Mouse (Mus musculus) adrenal gland, postnatal 10 days (tissue): Measurements from ENCODE around the gene Phxr2. TPM values are rescaled to one million over a fixed set of nuclear protein-coding genes. Genes with fewer than 3 reads are reported as not detected.

Experiments
- DNase-seq: peaks from one replicate; pipeline ENCODE4 v3.0.0; 2021; ENCODE audit warnings: mixed read lengths
- total RNA-seq, 2 experiments: library from RNA; stranded (reverse); gene quantifications; 2 replicates each; pipeline ENCODE4 v1.2.3; 2021

Phxr2 gene
- total RNA-seq, 2 experiments from 2014 or later = not detected

GRCm38 (mm10) chr10:99093364-99093763 is 32.8 kb downstream of the Phxr2 start:
- DNase-seq = no peak

DNA sequence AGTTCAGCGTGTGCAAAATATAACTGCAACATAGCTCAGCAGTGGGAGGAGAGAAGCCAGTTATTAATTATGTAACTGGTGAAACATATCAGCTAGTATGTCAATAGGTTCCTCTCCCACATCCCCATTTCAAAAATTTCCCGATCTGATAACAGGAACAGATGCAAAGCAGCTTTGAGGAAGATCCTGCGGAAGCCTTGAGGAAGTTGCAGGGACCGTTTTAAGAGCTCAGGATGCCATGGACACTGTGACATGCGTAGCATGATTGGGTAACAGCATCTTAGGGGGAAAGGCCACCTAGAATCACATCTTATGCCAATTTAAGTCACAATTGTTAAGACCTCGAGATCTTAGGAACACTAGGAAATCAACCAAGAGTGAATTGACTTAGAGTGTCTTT is 36.2 kb downstream of the Phxr2 start:
- no peak for DNase-seq

- DNase-seq = no peak
Observed at GRCm38 (mm10) chr10:99086029-99086428, 40.1 kb downstream of the Phxr2 start.

DNA sequence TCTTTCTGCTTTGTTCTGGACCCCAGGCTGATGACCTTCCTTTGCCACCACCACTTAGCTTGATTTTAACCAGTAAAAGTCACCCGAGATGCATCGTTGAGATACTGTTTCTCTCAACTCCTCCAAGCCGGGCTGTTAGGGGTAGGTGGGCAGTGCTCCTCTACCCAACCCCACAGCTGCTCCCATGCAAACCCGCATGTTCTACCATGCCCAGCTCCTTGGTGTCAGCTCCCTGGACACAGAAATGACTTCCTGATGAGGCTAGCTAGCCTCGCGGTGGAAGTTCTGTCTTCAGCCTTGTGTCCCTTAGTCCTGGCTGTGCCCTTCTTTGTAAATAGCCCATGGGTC is 40.9 kb downstream of the Phxr2 start:
- DNase-seq = no peak

- DNase-seq = peak; percentile 94
Observed at GRCm38 (mm10) chr10:99084397-99085239, 41.5 kb downstream of the Phxr2 start.

DNA sequence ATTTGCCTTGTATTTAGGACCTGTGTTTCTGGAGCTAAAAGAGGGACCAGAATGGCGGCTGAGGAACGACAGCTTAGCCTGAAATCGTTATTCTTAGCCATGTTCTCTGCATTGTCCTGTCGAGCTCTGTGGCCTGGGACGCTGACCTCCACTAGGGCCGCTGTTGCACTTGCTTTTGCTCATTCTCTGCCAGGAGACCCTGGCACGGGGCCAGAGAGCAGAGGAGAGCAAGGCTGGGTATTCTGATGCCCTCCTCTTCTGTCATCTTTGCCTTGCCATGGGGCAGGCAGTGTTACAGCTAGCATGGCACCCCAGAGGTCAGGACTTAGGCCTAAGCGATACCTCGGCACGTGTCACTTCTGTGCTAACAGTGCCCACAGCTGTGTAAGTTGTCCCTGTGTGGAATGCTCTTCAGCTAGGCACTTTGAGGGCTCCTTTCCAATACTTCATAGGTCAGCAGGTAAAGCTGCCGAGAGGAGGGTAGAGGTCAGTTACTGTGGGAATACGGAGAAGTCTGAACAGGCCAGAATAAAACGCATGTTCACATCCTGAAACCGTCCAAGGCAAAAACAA is 42.6 kb downstream of the Phxr2 start:
- peak; percentile 84 for DNase-seq

GRCm38 (mm10) chr10:99081569-99081990 is 44.5 kb downstream of the Phxr2 start:
- DNase-seq = no peak

GRCm38 (mm10) chr10:99078621-99079020 is 47.5 kb downstream of the Phxr2 start:
- peak; percentile 20 for DNase-seq

DNA sequence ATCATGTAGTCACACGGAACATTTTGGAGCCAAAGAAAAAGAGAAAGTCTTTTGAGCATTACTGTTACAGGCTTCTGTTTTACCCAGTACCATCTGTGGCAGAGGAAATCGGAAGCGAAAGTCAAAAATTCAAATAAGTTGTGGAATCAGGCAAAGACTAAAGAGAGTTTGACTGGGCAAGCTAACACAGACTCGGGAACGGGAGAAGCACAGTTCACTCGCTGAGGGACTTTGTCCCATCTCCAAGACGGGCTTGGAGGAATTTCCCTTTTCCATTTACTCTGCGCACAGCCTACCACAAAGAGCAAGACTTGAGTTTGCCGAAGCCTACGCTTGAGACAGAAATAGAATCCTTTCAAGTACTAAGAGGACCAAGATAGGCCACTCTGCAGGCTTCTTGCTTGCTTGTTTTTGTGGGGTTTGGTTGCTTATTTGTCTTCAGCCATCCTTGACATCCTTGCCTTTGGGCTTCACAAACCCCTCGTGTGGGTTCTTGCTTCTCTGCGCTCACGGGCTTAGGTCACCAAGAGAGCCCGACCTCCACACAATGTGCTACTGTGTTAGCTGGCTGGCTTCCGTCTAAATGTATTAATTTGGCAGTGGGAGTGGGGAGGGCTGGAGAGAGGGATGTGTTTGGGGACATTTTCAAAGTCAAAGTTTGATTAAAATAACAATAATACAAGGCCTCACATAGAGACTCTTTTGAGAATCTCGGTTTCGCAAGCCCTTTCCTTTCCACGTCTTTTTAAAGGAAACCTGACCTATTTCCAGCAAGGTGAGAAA is 49.8 kb downstream of the Phxr2 start:
- no peak for DNase-seq

Other genes with a start within 250 kb of the Phxr2 start
- gene Atp2b1, start 211.9 kb downstream of the Phxr2 start, total RNA-seq = 10 to 100 TPM; 53.1 to 57.7 TPM
- gene Poc1b, start 19.3 kb downstream of the Phxr2 start, total RNA-seq = 10 to 100 TPM; 10.3 to 12.6 TPM
- gene Galnt4, start 18.2 kb downstream of the Phxr2 start, total RNA-seq = 1 to 10 TPM; 7.1 to 7.5 TPM
- 10 to 100 TPM; 90.0 to 93.5 TPM for gene Dusp6, start 136.9 kb upstream of the Phxr2 start, total RNA-seq